ENCODE assay signal across 8 mouse cellular contexts in genomic region chr13:100492061-100492787, GRCm38 (mm10). TPM values are rescaled to one million over a fixed set of nuclear protein-coding genes. Genes with fewer than 3 reads are reported as not detected.
DNase-seq lines count a peak whose midpoint lies in the region; ATAC-seq lines count a peak whose summit lies in the region.

Gene Gtf2h2, minus strand, starts transcription at chr13:100492579.

- peak; percentile 83 for DNase-seq in adipocyte (ENCODE audit: low spot score)
- peak; percentile 88 for DNase-seq in embryo, embryonic 10 days (ENCODE audit: low spot score)
- DNase-seq in gastrocnemius, postnatal 14 days: peak; percentile 81
- DNase-seq in left cerebral cortex, postnatal 10 days (ENCODE audit: extremely low spot score in 1 of 2, low spot score in 2 of 2): peak; percentile 78 to 89
- peak; percentile 85 for DNase-seq in right cerebral cortex, postnatal 25 days
- DNase-seq in urinary bladder, postnatal 4 days (ENCODE audit: low spot score in 2 of 2): peak; percentile 80 to 89

- peak; percentile 82 for ATAC-seq in inflammation-experienced regulatory T-cells, adult 6 months
- peak; percentile 86 for ATAC-seq in megakaryocyte-erythroid progenitor cell, adult 5-6 weeks (replicated peaks; ENCODE audit: low FRiP score, low TSS enrichment, poor library complexity, severe bottlenecking)

- intact Hi-C loops in gastrocnemius, postnatal 14 days (cut with DNase I; ENCODE audit: low total_unique reads): no loop called here
- intact Hi-C loops in left cerebral cortex, postnatal 10 days (cut with DNase I): loop anchor here (5.0 kb wide), 2 partner anchors 125 to 365 kb away; partner anchors contain the start of gene Marveld2

RNA-seq across cellular contexts. Expression of gene Gtf2h2, which starts in this region (rescaled TPM):
- total RNA-seq in gastrocnemius, postnatal 14 days (2021): 10 to 100 TPM; 21.9 to 26.2 TPM
- 10 to 100 TPM; 49.8 to 55.7 (median 55.5) TPM for polyA plus RNA-seq in inflammation-experienced regulatory T-cells, adult 6 months (2017; shearing (Covaris generic))
- 10 to 100 TPM; 42.8 to 44.2 TPM for total RNA-seq in left cerebral cortex, postnatal 10 days (2021)
- total RNA-seq in megakaryocyte-erythroid progenitor cell, adult 5-6 weeks (2014; fragmentation: Nextera tagmentation): 56.9 and 85.2 TPM in 2 replicates
- 89.8 and 98.7 TPM in 2 replicates for total RNA-seq in megakaryocyte-erythroid progenitor cell, adult 5-6 weeks (2017)

Comparison
In these comparisons a context has a peak if more than half of its experiments do, and no peak if none do; other contexts are left out.
1. Peak in every context shown above with its lines: DNase-seq and ATAC-seq.